Mouse (Mus musculus) 3134 (cell line): ENCODE measurements at regions not wholly inside any gene's neighbourhood (a gene's known extent, or its start where the extent isn't known, plus 50 kb on each side); places are given as distances from the start of the nearest gene placed in this dataset.
A peak's percentile ranks its signal among the peaks of the same experiment; 100 is the strongest.

ENCODE experiments used
- DNase-seq: peaks from one replicate; pipeline ENCODE4 v3.0.0-alpha.2; 2011; ENCODE audit warnings: low spot score; ENCODE audit not compliant: insufficient read length; ENCODE audit errors: extremely low read depth

- DNase-seq = no peak
Measured at GRCm38 (mm10) chr5:52092273-52092672, 98.0 kb downstream of the Dhx15 start.

DNA sequence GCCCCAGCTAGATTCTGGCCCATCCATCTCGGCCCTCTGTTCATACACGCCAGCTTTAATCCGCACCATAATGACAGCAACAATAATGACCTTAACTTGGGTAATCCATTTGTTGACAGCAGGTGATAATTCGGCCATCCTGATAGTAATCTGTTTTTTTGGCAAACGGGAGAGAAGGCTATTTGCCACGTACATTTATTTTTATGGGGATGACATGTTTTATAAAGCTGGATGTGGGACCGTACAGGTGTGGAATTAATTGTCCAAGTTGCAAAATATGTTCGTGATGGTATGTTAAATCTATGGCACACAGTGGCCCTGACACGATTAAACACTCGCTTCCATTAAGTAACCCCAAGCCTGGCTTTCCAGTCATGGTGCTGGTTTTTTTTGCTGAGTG, 102.2 kb downstream of the Dhx15 start:
- no peak for DNase-seq

- peak; percentile 14 for DNase-seq
Measured at GRCm38 (mm10) chr5:52086766-52087429, 103.4 kb downstream of the Dhx15 start.

DNA sequence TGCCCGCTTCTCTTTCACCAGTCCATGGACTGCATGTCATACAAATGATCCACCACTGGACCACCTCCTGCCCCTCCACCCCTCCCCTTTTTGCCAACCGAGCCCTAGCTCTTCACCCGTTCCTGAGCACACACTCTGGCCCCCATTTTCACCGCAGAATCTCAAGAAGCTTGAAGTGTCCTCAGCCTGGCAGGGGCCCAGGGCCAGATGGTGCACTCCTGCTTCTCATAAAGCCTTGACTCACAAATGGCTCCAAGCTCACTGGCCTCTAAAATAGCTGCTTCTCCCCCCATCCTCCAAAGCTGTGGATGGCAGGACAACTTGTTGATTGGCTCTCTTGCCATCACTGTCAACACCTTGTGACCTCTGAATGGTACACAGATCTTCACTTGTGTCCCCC, 110.0 kb downstream of the Dhx15 start:
- no peak for DNase-seq

GRCm38 (mm10) chr5:52077696-52078095, 112.6 kb downstream of the Dhx15 start:
- DNase-seq = no peak

DNA sequence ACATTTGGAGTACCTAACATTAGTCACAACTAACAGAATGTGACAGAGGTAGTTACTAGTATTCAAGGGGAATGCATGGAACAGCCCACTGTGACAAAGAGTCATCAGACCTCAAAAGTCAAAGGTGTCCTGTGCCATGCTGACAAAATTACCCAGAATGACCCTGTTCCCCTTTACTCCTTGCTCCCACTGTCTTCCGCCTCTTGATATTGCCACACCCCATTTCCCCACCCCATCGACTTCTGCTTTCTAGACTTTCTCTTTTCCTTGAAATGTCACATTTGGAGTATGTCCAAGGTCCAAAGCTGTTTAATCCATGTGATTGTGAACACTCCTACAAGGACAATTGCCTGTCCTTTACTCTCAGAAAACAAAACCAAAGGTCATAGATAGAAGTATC, 115.2 kb downstream of the Dhx15 start:
- DNase-seq = no peak

GRCm38 (mm10) chr5:52064804-52065451, 125.4 kb downstream of the Dhx15 start:
- peak; percentile 47 for DNase-seq

DNA sequence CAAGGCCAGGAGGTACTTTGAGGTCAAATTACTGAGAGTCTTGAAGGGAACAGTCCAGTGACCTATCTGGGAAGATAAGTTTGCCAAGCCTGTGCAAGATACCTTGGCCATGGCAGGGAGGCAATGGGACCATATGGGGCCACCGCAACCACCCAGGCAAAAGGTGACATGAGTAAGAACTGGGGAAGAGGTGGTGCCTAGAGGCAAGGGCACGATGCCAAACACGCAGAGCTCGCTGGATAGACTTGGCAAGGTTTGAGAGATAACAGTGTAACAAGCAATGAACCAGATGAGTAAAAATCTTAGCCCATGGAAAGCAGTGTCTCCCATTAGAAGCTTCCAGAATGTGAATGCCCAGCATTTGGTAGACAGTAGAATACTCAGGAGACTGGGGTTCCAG, 128.1 kb downstream of the Dhx15 start:
- no peak for DNase-seq

DNA sequence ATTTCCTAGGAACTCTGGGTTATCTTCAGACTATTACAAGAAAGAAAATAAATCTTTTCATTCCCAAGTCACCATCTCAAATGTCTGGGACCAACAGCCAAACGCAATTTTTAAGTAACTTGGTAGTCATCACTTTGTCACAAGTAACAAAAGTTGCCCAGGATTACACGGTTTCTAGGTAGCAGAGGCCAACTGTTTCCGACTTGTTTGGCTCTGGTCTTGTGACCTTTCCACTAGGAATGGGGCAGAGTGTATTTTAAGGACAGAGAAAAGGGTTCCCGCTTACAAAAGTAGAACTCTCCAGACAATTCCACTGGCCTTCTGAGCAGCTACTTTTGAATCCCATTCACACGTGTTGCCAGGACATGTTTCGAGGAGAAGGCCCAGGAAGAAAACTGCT, 129.1 kb downstream of the Dhx15 start:
- DNase-seq = no peak

DNA sequence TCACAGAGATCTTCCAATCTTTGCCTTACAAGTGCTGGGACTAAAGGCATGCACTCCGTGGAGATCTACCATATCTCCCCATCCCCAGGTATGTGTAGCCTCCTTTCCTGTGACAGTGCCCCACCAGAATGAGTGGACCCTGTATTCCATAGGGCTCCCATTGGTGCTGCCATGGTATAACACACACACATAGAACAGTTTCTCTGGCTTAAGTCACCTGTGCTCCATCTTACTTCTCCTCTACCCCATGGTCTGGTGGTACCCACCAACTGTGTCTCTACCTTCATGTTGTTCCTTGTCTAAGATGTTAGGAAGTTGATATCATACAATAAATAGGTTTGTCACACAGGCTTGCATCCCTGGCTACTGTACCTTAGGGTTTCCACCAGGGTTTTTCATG, 133.1 kb downstream of the Dhx15 start:
- DNase-seq = no peak

DNA sequence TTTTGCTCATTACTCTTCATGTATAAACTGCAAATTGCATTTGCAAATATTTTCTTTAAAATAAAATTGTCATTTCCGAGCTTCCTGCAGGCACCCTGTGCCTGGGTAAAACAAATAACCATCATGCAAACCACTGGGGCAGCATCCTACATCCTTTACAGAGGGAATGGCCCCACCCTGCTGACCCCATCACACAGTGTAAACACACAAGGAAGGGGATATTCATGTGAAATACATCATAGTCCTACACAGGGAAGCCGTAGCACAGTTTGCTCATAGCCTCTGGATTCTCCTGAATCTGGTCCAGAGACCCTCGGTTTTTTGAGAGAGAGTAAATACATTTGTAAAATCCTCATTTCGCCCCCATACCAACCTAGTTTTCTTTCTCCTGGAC, 138.2 kb downstream of the Dhx15 start:
- DNase-seq = no peak

- DNase-seq = no peak
Measured at GRCm38 (mm10) chr5:52051383-52052071, 138.8 kb downstream of the Dhx15 start.

DNA sequence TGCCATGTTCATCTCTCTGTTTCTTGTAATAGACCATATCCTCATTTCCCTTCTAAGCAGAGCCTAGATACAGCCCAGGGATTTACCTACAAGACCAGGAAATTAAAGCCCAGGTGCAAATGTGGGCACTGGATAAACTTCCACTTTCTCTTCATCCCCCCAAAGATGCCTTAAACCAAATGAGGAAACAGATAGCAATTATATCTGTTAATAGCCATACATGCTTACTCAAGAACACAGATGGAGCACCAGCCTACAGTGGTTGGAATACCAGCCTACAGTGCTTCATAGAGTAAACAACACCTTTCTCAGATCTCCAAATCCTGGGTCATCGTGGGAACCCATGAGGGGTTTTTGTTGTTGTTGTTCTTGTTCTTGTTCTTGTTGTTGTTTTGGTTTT, 141.5 kb downstream of the Dhx15 start:
- DNase-seq = no peak

- DNase-seq = no peak
Measured at GRCm38 (mm10) chr5:52046704-52047103, 143.6 kb downstream of the Dhx15 start.

DNA sequence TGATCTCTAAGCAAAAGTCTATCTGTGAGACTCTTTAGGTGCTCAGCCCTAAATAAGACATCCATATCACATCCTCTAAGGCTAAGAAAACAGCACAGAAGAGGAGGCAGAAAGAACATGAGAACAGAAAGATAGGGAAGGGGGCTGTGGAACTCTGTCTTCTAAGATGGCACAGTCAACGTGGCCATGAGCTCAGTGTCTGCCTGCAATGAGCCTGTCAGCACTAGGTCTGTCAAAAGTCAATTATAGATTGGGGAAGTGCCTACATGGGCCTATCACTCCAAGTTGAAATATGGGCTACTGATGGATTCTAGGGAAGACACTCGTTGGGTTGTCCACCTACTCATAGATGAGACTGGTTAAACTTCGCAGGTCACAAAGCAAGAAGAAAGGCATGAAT, 146.2 kb downstream of the Dhx15 start:
- no peak for DNase-seq

GRCm38 (mm10) chr5:52041447-52041846, 148.9 kb downstream of the Dhx15 start:
- DNase-seq = no peak

DNA sequence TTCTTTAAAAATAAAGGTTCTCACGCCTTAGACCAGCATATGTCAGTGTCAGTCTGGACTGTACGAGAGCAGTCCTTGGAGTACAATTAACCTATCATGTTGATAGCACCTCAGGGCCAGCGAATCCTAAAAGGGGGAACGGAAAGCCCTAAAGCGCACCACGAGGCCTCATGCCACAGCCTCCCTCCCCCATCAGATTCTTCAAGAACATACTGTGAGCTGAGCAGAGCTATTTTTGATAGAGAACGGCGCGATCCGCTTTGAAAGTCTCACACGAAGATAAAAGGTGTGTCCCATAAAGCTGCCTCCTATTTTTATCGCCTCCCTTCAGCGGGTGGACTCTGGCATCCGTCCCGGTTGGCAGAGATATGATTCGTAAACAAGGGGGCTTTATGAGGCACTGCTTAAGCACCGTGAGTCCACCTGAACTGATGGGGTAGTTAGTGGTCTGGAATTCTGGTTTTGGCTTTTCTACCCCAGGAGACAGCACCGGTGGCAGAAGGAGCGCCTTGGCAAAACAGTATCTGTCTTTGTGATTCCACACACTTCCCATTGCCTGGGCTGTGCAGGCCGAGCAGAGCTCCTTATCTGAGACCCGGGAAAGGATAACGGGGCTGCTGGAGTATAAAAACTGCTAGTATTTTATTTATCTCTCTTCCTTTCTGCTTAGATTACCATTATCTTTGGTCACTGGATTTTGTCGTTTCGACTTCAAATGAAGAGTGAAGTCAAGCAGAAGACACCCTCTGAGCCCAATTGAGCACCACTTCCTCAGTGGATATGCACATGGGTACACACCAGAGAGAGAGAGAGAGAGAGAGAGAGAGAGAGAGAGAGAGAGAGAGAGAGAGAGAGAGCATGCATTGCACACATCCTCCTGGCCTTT, 149.6 kb downstream of the Dhx15 start:
- no peak for DNase-seq

DNA sequence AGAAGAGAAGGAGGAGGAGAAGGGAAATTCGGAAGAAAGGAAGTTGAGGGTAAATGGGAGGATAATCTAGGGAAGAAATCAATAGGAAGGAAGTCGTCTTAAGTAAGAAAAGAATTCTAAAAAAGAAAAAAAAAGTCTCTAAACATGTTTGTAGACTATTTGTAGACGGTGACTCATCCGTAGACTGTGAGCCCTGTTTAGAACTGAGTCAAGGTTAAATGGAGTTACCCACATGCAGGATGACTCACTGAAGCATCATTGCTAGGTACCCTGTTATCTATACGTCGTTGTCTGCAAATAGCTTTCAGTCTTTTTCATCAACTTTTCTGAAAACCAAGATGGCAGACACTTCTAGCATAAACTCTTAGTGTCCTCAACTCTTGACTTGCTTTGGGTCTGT, 155.0 kb downstream of the Dhx15 start:
- DNase-seq = no peak

DNA sequence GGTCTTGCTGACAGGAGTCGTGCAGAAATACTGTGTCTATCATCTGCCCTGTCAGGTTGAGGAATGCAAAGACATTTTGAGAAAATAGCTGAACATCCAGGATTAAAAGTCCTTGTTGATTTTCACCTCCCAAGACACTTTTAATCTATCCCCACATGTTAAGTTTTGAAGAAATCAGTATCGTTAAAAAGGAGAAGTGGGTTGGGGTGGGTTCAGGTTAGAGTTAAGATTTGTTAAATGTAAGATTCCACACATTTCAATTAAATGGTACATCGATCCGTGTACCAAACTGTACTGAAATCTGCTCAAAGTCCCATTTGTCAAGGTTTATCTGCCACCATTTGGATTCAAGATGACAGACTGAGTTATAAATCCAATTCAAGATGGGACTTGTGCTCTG, 162.8 kb downstream of the Dhx15 start:
- no peak for DNase-seq

DNA sequence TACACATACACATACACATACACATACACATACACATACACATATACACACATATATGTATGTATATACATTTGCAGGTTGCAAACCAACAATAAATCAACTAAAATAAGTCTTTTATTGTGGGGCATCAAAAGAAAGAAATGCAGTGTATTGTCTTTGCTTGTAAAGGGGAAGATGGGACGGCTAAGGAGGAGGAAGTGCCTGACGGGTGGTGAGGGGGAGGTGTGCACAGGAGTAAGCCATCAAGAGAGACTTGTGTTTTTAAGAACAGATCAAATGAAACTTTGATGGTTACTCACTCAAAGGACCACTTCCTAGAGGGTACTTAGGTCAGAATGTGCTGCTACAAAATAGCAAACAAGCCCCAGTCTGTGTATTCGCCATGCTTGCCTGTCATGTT, 164.2 kb downstream of the Dhx15 start:
- no peak for DNase-seq

- no peak for DNase-seq
Measured at GRCm38 (mm10) chr5:52023212-52023611, 167.1 kb downstream of the Dhx15 start.
